Mouse (Mus musculus): ENCODE measurements at regions not wholly inside any gene's neighbourhood (a gene's known extent, or its start where the extent isn't known, plus 50 kb on each side); places are given as distances from the start of the nearest gene placed in this dataset.

GRCm38 (mm10) chr16:29938700-29939099, 125.5 kb upstream of the Hes1 start:
- H3K27me3 ChIP-seq (replicated peaks; ENCODE audit: control insufficient read depth, insufficient read depth, low read length), result no peaks in the 10 kb centered on the region
- no peak for DNase-seq
- WGBS, result 95% methylated on average over 9 of the region's 9 CpGs

GRCm38 (mm10) chr16:29939331-29939850, 124.8 kb upstream of the Hes1 start:
- H3K4me1 ChIP-seq (ENCODE audit: control insufficient read depth, insufficient read depth, low read length), result no peaks in the 10 kb centered on the region
- DNase-seq, result no peak
- H3K27ac ChIP-seq (ENCODE audit: insufficient read depth, low read depth, low read length), result no peak overlapping the region
- H3K36me3 ChIP-seq (ENCODE audit: control insufficient read depth, insufficient read depth, low read length), result no peaks in the 10 kb centered on the region
- H3K27me3 ChIP-seq (replicated peaks; ENCODE audit: control insufficient read depth, insufficient read depth, low read length), result no peaks in the 10 kb centered on the region
- WGBS, result 95% methylated on average over 8 of the region's 8 CpGs
- TF ChIP-seq POLR2A (IDR thresholded peaks at IDR 0.05; ENCODE audit: low read depth, low read length) (no peak), CTCF (conservative IDR thresholded peaks at IDR 0.05; ENCODE audit: insufficient read depth, insufficient read length, low read depth, low read length) (no peak)
- no peak overlapping the region for H3K4me3 ChIP-seq (ENCODE audit: insufficient read depth, low read depth, low read length)

More at GRCm38 (mm10) chr16:29938700-29939099, 125.5 kb upstream of the Hes1 start:
- H3K4me1 ChIP-seq (ENCODE audit: control insufficient read depth, insufficient read depth, low read length), result no peaks in the 10 kb centered on the region
- no peaks in the 10 kb centered on the region for H3K36me3 ChIP-seq (ENCODE audit: control insufficient read depth, insufficient read depth, low read length)
- TF ChIP-seq POLR2A (IDR thresholded peaks at IDR 0.05; ENCODE audit: low read depth, low read length), result no peak
- no peak for TF ChIP-seq CTCF (conservative IDR thresholded peaks at IDR 0.05; ENCODE audit: insufficient read depth, insufficient read length, low read depth, low read length)
- H3K4me3 ChIP-seq (ENCODE audit: insufficient read depth, low read depth, low read length), result no peak overlapping the region
- no peak overlapping the region for H3K27ac ChIP-seq (ENCODE audit: insufficient read depth, low read depth, low read length)

DNA sequence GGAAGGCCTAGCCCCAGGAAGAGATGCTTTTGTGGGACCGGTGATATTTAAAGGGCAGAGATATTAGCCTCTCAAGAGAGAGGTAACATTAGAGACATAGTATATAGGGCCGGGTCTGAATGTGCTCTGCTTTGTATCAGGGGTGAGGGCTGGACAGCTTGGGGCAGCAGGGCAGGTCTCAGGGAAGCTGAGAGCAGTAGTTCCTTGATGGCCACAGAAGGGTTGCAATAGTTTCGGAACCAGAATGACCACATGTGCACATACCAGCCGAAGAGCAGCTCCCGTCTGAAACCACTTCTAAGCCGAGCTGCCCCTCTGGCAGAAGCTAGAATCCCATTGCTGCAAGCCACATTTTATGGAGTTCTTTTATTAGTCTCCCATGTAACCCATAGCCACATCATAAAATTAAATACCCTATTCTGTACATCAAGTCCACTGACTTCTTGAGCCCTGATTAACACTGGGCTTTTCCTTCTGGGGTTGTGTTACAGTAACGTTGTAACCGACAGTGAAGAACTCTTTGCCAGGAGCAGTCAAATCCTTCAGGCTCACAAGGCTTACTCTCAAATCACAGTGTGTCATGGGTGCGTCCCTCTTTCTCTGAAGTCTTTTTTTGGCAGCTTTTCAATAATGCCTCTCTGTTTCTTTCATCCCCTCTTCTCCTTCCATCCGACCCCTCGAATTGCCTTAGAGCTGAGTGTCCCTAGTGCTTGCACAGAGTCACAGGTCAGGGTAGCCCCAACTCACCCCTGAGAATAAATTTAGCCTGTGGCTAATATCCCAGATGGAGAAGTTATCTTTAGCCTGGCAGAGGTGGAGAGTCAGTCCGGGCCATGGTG, 124.1 kb upstream of the Hes1 start:
- Histone ChIP-seq H3K4me1 (ENCODE audit: control insufficient read depth, insufficient read depth, low read length) (peaks cover 4% of the 10 kb centered on the region; the same call in 1 of the 2 replicates), H3K36me3 (ENCODE audit: control insufficient read depth, insufficient read depth, low read length) (no peaks in the 10 kb centered on the region), H3K27ac (ENCODE audit: insufficient read depth, low read depth, low read length) (no peak overlapping the region), H3K4me3 (ENCODE audit: insufficient read depth, low read depth, low read length) (no peak overlapping the region), H3K27me3 (replicated peaks; ENCODE audit: control insufficient read depth, insufficient read depth, low read length) (no peaks in the 10 kb centered on the region)
- no peak for TF ChIP-seq POLR2A (IDR thresholded peaks at IDR 0.05; ENCODE audit: low read depth, low read length)
- no peak for TF ChIP-seq CTCF (conservative IDR thresholded peaks at IDR 0.05; ENCODE audit: insufficient read depth, insufficient read length, low read depth, low read length)
- 78% methylated on average over 12 of the region's 12 CpGs for WGBS
- DNase-seq, result no peak

GRCm38 (mm10) chr16:29942111-29942510, 122.1 kb upstream of the Hes1 start:
- Histone ChIP-seq H3K4me3 (ENCODE audit: insufficient read depth, low read depth, low read length) (no peak overlapping the region), H3K27me3 (replicated peaks; ENCODE audit: control insufficient read depth, insufficient read depth, low read length) (no peaks in the 10 kb centered on the region), H3K27ac (ENCODE audit: insufficient read depth, low read depth, low read length) (no peak overlapping the region), H3K4me1 (ENCODE audit: control insufficient read depth, insufficient read depth, low read length) (peaks cover 10% of the 10 kb centered on the region; the same call in 1 of the 2 replicates), H3K36me3 (ENCODE audit: control insufficient read depth, insufficient read depth, low read length) (no peaks in the 10 kb centered on the region)
- 93% methylated on average over 7 of the region's 7 CpGs for WGBS
- DNase-seq, result no peak
- TF ChIP-seq POLR2A (IDR thresholded peaks at IDR 0.05; ENCODE audit: low read depth, low read length) (no peak), CTCF (conservative IDR thresholded peaks at IDR 0.05; ENCODE audit: insufficient read depth, insufficient read length, low read depth, low read length) (no peak)

DNA sequence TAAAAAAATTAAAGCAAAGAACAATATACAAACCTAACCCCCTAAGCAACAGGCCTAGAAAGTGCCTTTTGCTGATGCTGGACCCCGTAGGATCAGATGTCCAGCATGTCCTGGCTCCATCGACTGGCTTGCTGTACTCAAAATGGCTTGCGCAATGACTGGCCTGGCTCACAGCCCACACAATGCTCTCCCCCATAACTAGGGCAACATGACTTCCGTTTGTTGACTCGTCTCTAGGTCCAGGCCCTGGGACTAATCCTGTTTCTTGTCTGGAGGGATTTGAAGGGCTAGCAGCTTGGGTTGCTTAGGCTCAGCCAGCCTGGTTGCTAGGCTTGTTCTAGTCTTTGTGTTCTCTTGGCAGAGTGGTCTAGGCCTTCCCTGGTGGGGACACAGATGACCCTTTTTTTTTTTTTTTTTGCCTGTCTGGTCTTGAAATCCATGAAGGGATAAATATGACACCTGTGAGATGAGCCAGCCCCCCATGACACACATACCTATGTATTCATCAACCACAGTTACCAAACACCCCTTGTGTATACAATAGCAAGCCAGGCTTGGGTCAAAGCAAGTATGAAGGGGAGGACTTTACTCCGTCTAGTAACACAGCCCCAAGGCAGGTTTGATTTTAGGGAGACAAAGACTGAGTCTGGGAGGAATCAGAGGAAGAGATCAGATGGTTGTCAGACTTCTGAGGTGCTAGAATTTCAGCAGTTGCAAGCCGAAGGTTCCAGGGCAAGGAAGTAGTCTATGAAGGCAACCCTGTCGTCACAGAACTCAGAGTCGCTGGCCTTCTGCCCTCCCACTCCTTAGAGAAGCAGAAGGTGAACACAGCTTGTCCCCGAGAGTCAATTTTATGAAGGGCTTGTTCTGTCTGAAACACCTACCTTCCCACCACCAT, 120.0 kb upstream of the Hes1 start:
- DNase-seq, result peak; percentile 83
- WGBS, result 82% methylated on average over 10 of the region's 10 CpGs
- no peak overlapping the region for H3K27ac ChIP-seq (ENCODE audit: insufficient read depth, low read depth, low read length)

GRCm38 (mm10) chr16:29944966-29945365, 119.2 kb upstream of the Hes1 start:
- H3K36me3 ChIP-seq (ENCODE audit: control insufficient read depth, insufficient read depth, low read length), result no peaks in the 10 kb centered on the region
- no peak overlapping the region for H3K4me3 ChIP-seq (ENCODE audit: insufficient read depth, low read depth, low read length)
- H3K27ac ChIP-seq (ENCODE audit: insufficient read depth, low read depth, low read length), result peak overlapping the region; percentile 78
- H3K4me1 ChIP-seq (ENCODE audit: control insufficient read depth, insufficient read depth, low read length), result peaks cover 15% of the 10 kb centered on the region
- 80% methylated on average over 5 of the region's 5 CpGs for WGBS
- TF ChIP-seq POLR2A (IDR thresholded peaks at IDR 0.05; ENCODE audit: low read depth, low read length), result no peak
- H3K27me3 ChIP-seq (replicated peaks; ENCODE audit: control insufficient read depth, insufficient read depth, low read length), result no peaks in the 10 kb centered on the region
- DNase-seq, result no peak

More for the DNA sequence above, 120.0 kb upstream of the Hes1 start:
- peaks cover 15% of the 10 kb centered on the region for H3K4me1 ChIP-seq (ENCODE audit: control insufficient read depth, insufficient read depth, low read length)
- TF ChIP-seq POLR2A (IDR thresholded peaks at IDR 0.05; ENCODE audit: low read depth, low read length) (no peak), CTCF (conservative IDR thresholded peaks at IDR 0.05; ENCODE audit: insufficient read depth, insufficient read length, low read depth, low read length) (no peak)
- H3K27me3 ChIP-seq (replicated peaks; ENCODE audit: control insufficient read depth, insufficient read depth, low read length), result no peaks in the 10 kb centered on the region
- no peak overlapping the region for H3K4me3 ChIP-seq (ENCODE audit: insufficient read depth, low read depth, low read length)
- H3K36me3 ChIP-seq (ENCODE audit: control insufficient read depth, insufficient read depth, low read length), result no peaks in the 10 kb centered on the region

All from kidney, adult 2 months (tissue).